Mouse (Mus musculus) forebrain, embryonic 10.5 days (tissue): Measurements from ENCODE around the gene 4933400A11Rik. TPM values are rescaled to one million over a fixed set of nuclear protein-coding genes. Genes with fewer than 3 reads are reported as not detected.

Experiments used
- DNase-seq: peaks from one replicate; pipeline ENCODE4 v3.0.0-alpha.2; 2017; ENCODE audit warnings: low spot score; ENCODE audit errors: extremely low spot score
- H3K27ac ChIP-seq: fragments of 300-500 bp; sonication (generic); 2 replicates; pipeline ENCODE4 v1.5.1; 2016; ENCODE audit warnings: mild to moderate bottlenecking
- H3K27me3 ChIP-seq: fragments of 300-500 bp; sonication (generic); 2 replicates; pipeline ENCODE4 v1.6.1; 2016; ENCODE audit warnings: mild to moderate bottlenecking; ENCODE audit not compliant: poor library complexity, severe bottlenecking
- H3K36me3 ChIP-seq: fragments of 300-500 bp; sonication (generic); replicated peaks from 2 replicates; pipeline ENCODE4 v1.6.1; 2016; ENCODE audit warnings: mild to moderate bottlenecking, moderate library complexity
- H3K4me1 ChIP-seq: fragments of 300-500 bp; sonication (generic); 2 replicates; pipeline ENCODE4 v1.6.1; 2016
- H3K4me3 ChIP-seq: fragments of 300-500 bp; sonication (generic); 2 replicates; pipeline ENCODE4 v1.5.1; 2016; ENCODE audit warnings: mild to moderate bottlenecking, moderate library complexity
- H3K9me3 ChIP-seq: fragments of 300-500 bp; sonication (generic); 2 replicates; pipeline ENCODE4 v1.6.1; 2016; ENCODE audit warnings: mild to moderate bottlenecking, moderate library complexity
- WGBS: fragments of 180-500 bp; shearing (Covaris S2); methylation state at CpG from one replicate; pipeline ENCODE4 v1.1.7; 2016; 5-methylcytosine and 5-hydroxymethylcytosine counted together
- polyA plus RNA-seq: library from polyadenylated mRNA; unstranded; fragments of >200 nt; fragmentation: Nextera tagmentation; extraction: Ambion mirVana; gene quantifications from 2 replicates; pipeline ENCODE4 v1.2.1, GENCODE M21; 2016

Gene 4933400A11Rik
- polyA plus RNA-seq, 1 experiment from 2014 or later, result 0.17 TPM

GRCm38 (mm10) chrX:169794421-169794820 lies 15.0 kb upstream of the 4933400A11Rik start:
- peaks cover 63% of the 10 kb centered on the region for H3K27me3 ChIP-seq
- no peak for DNase-seq
- H3K36me3 ChIP-seq, result no peaks in the 10 kb centered on the region
- H3K27ac ChIP-seq, result no peak overlapping the region
- peaks cover 17% of the 10 kb centered on the region for H3K4me1 ChIP-seq
- 64% methylated on average over 4 of the region's 4 CpGs for WGBS
- H3K4me3 ChIP-seq, result no peak overlapping the region
- no peaks in the 10 kb centered on the region for H3K9me3 ChIP-seq

- no peak for DNase-seq
- 34% methylated on average over 1 of the region's 1 CpGs for WGBS
- H3K4me3 ChIP-seq, result no peak overlapping the region
- H3K27ac ChIP-seq, result no peak overlapping the region
- peaks cover 58% of the 10 kb centered on the region for H3K27me3 ChIP-seq
- H3K9me3 ChIP-seq, result no peaks in the 10 kb centered on the region
- H3K4me1 ChIP-seq, result peaks cover 17% of the 10 kb centered on the region
- no peaks in the 10 kb centered on the region for H3K36me3 ChIP-seq
These were observed 13.4 kb upstream of the 4933400A11Rik start for GRCm38 (mm10) chrX:169792879-169793278.

GRCm38 (mm10) chrX:169789702-169790101 lies 10.3 kb upstream of the 4933400A11Rik start:
- peaks cover 47% of the 10 kb centered on the region for H3K27me3 ChIP-seq
- WGBS, result 88% methylated on average over 5 of the region's 5 CpGs
- H3K36me3 ChIP-seq, result no peaks in the 10 kb centered on the region
- H3K4me1 ChIP-seq, result peaks cover 12% of the 10 kb centered on the region
- H3K4me3 ChIP-seq, result no peak overlapping the region
- H3K27ac ChIP-seq, result no peak overlapping the region
- no peak for DNase-seq
- no peaks in the 10 kb centered on the region for H3K9me3 ChIP-seq

DNA sequence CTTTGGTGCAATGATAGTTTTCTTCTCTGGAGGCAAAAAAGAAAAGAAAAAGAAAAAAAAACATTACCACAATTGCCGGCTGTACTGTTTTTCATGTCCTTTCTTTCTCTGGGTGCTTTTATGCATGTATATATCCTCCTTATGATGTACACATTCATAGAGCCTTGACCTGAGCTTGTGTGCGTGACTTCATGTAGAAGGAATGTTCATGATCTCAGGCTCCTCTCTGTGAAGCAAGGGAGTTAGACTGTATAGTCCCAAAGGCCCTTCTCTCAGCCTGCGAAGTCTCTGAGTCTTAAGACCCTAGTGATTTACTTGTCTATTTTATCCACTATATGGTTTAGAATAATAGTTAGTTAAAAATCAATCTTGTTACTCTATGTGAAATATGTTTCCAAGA lies 21.4 kb downstream of the 4933400A11Rik start:
- no peak overlapping the region for H3K4me3 ChIP-seq
- 83% methylated on average over 3 of the region's 3 CpGs for WGBS
- no peaks in the 10 kb centered on the region for H3K9me3 ChIP-seq
- H3K27ac ChIP-seq, result no peak overlapping the region
- peaks cover 71% of the 10 kb centered on the region for H3K27me3 ChIP-seq
- no peaks in the 10 kb centered on the region for H3K36me3 ChIP-seq
- H3K4me1 ChIP-seq, result no peaks in the 10 kb centered on the region
- no peak for DNase-seq

DNA sequence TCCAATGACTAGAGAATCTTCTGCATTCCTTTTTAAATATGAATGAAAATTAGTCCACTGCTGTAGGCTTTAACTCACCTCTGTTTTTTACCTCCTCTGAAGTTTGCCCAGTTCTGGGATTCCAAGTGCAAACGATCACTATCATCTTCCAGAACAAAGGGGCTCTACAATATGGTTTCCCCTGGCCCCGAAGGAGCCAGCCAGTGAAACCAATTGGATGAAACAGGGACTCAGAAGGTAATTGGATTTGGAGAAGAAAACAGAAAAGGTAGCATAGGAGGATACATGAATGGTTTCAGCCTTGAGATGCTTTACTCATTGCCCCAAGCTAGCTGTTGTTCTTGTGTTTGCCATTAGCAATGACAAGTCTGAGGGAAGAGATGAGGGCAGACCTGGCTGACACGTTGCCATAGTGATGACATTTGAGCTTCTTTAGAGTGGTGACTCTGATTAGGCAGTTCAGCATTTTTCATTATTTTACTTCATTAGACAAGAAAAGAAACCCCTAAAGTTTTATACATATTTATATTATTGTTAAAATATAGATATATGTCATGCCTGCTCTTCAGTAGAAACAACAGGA lies 44.0 kb downstream of the 4933400A11Rik start:
- H3K4me3 ChIP-seq, result no peak overlapping the region
- H3K27me3 ChIP-seq, result peaks cover 83% of the 10 kb centered on the region
- peaks cover 12% of the 10 kb centered on the region for H3K4me1 ChIP-seq
- DNase-seq, result no peak
- no peaks in the 10 kb centered on the region for H3K9me3 ChIP-seq
- WGBS, result 42% methylated on average over 3 of the region's 3 CpGs
- no peaks in the 10 kb centered on the region for H3K36me3 ChIP-seq
- no peak overlapping the region for H3K27ac ChIP-seq

Other genes starting within 250 kb of the 4933400A11Rik start
- 22.3 and 23.3 TPM in 2 replicates for gene Mid1, start 94.4 kb downstream of the 4933400A11Rik start, polyA plus RNA-seq
- gene Gm21887, start 230.0 kb upstream of the 4933400A11Rik start, polyA plus RNA-seq, result 249 and 311 TPM in 2 replicates